Mouse (Mus musculus) stomach, postnatal 0 days (tissue): Measurements from ENCODE around the gene Myof. TPM values are rescaled to one million over a fixed set of nuclear protein-coding genes. Genes with fewer than 3 reads are reported as not detected.
A peak's percentile ranks its signal among the peaks of the same experiment; 100 is the strongest.

Source experiments
- ATAC-seq: fragments of 200-750 bp; cut with Nextera tagmentation; 2 replicates; pipeline ENCODE4 v1.8.0; 2017; ENCODE audit not compliant: low FRiP score, low TSS enrichment
- DNase-seq: peaks from one replicate; pipeline ENCODE4 v3.0.0-alpha.2; 2016; ENCODE audit warnings: low spot score
- H3K27ac ChIP-seq: fragments of 300-500 bp; sonication (generic); replicated peaks from 2 replicates; pipeline ENCODE4 v1.5.1; 2014; ENCODE audit warnings: mild to moderate bottlenecking, control low read depth
- H3K27me3 ChIP-seq: fragments of 300-500 bp; sonication (generic); 2 replicates; pipeline ENCODE4 v1.6.1; 2014; ENCODE audit warnings: low read length; ENCODE audit not compliant: control insufficient read depth, insufficient read depth
- H3K36me3 ChIP-seq: fragments of 300-500 bp; sonication (generic); 2 replicates; pipeline ENCODE4 v1.6.1; 2014; ENCODE audit warnings: low read length, mixed read lengths; ENCODE audit not compliant: control insufficient read depth, insufficient read depth
- H3K4me1 ChIP-seq: fragments of 300-500 bp; sonication (generic); replicated peaks from 2 replicates; pipeline ENCODE4 v1.6.1; 2014; ENCODE audit warnings: antibody characterized with exemption; ENCODE audit not compliant: control insufficient read depth, insufficient read depth
- H3K4me2 ChIP-seq: fragments of 300-500 bp; sonication (generic); replicated peaks from 2 replicates; pipeline ENCODE4 v1.6.1; 2014; ENCODE audit warnings: low read depth, mild to moderate bottlenecking, control low read depth, moderate library complexity
- H3K4me3 ChIP-seq: fragments of 300-500 bp; sonication (generic); 2 replicates; pipeline ENCODE4 v1.5.1; 2014; ENCODE audit warnings: low read depth, low read length, control low read depth
- H3K9ac ChIP-seq: fragments of 300-500 bp; sonication (generic); 2 replicates; pipeline ENCODE4 v1.6.1; 2014; ENCODE audit warnings: mild to moderate bottlenecking, low read length, control low read depth, mixed read lengths
- H3K9me3 ChIP-seq: fragments of 300-500 bp; sonication (generic); 2 replicates; pipeline ENCODE4 v1.6.1; 2016; ENCODE audit warnings: low read length; ENCODE audit not compliant: control insufficient read depth
- CTCF ChIP-seq: IDR thresholded peaks from 2 replicates; pipeline ENCODE4 v1.5.1; 2016; ENCODE audit warnings: antibody characterized with exemption, low read depth, mild to moderate bottlenecking, moderate library complexity
- EP300 ChIP-seq: optimal IDR thresholded peaks from 2 replicates; pipeline ENCODE3; 2016; ENCODE audit warnings: antibody characterized with exemption
- WGBS: fragments of 180-500 bp; shearing (Covaris S2); extraction: QIAGEN DNeasy Blood & Tissue Kit; methylation state at CpG from one replicate; pipeline ENCODE4 v1.1.7; 2014; 5-methylcytosine and 5-hydroxymethylcytosine counted together
- polyA plus RNA-seq: library from polyadenylated mRNA; unstranded; fragments of >200 nt; fragmentation: Nextera tagmentation; extraction: Ambion mirVana; gene quantifications from 2 replicates; pipeline ENCODE4 v1.2.1, GENCODE M21; 2015

The Myof gene
- polyA plus RNA-seq, 1 experiment from 2014 or later: 14.3 TPM

- Histone ChIP-seq H3K27me3 (no peaks in the 10 kb centered on the region), H3K9ac (no peak overlapping the region), H3K4me2 (no peak overlapping the region), H3K36me3 (peaks cover 3% of the 10 kb centered on the region; the same call in 1 of the 2 replicates), H3K27ac (no peak overlapping the region), H3K9me3 (no peaks in the 10 kb centered on the region), H3K4me3 (no peak overlapping the region), H3K4me1 (no peaks in the 10 kb centered on the region)
- DNase-seq (no peak), ATAC-seq (no peak)
- WGBS: 40% methylated on average over 5 of the region's 5 CpGs
- no peak for TF ChIP-seq CTCF
- no peak for TF ChIP-seq EP300
These were observed 73.4 kb downstream of the Myof start for GRCm38 (mm10) chr19:37970004-37970403.

DNA sequence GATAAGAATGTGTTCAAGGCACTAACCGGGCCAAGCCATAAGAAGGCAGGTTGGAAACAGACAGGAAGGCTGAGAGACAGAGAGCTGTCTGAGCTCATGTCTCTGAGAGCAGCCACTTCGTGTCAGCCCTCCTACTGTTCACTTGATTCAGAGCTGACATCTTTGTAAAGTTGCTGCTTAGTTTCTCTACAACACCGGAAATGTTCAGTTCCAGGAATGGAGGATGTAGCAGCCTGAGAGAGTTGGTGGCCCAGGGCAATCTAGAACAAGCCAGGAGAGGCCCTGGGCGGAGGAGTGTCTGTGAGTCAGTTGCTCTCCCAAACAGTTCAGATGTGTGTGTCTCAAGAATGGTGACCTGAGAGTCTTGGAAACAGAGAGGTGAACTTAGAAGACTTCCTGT is 77.5 kb downstream of the Myof start:
- no peak overlapping the region for H3K4me2 ChIP-seq
- DNase-seq (no peak), ATAC-seq (no peak)
- H3K27me3 ChIP-seq: no peaks in the 10 kb centered on the region
- TF ChIP-seq EP300 (no peak), CTCF (no peak)
- no peak overlapping the region for H3K4me3 ChIP-seq
- no peaks in the 10 kb centered on the region for H3K4me1 ChIP-seq
- no peaks in the 10 kb centered on the region for H3K9me3 ChIP-seq
- H3K27ac ChIP-seq: no peak overlapping the region
- peaks cover 3% of the 10 kb centered on the region; the same call in 1 of the 2 replicates for H3K36me3 ChIP-seq
- WGBS: 73% methylated on average over 4 of the region's 4 CpGs
- no peak overlapping the region for H3K9ac ChIP-seq

DNA sequence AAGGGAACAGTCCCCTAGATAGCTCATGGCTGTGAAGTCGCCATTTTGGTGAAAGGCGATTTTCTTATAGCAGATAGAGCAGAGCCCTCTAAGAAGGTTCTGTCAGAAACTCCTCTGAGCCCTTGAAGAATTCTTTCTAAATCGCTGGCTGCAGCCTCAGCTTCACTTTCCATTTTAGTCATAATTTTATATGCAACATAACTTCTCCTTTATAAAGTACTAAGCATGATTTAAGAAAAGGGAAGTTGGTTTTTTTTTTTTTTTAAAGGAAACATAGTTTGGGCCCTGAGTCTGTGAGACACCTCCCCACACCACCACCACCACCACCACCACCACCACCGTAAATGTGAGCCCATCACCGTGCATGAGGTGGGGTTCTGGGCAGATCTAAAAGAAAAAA is 80.0 kb downstream of the Myof start:
- DNase-seq (no peak), ATAC-seq (no peak)
- 82% methylated on average over 5 of the region's 5 CpGs for WGBS
- H3K4me2 ChIP-seq: no peak overlapping the region
- H3K27me3 ChIP-seq: no peaks in the 10 kb centered on the region
- no peaks in the 10 kb centered on the region for H3K9me3 ChIP-seq
- no peak overlapping the region for H3K27ac ChIP-seq
- H3K36me3 ChIP-seq: peaks cover 7% of the 10 kb centered on the region; the same call in 1 of the 2 replicates
- no peak overlapping the region for H3K4me3 ChIP-seq
- H3K9ac ChIP-seq: no peak overlapping the region
- TF ChIP-seq CTCF (no peak), EP300 (no peak)
- no peaks in the 10 kb centered on the region for H3K4me1 ChIP-seq

DNA sequence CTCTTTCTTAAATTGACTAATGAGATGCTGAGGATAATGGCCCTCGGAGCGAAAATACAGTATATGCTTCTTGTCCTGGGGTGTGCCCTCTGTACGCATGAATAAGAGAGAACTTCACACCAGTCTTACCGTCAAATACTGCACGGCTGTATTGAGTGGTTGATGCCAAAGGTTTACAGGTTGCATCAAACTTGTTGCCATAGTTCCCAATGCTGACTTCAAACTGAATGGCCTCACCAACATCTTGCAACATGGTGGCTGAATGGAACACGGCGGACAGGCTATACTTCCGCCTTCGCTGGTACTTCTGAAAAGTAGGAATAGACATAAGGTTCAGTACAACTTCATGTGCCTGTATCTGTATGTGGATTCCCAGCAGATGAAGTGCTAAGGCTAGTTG is 82.6 kb downstream of the Myof start:
- Histone ChIP-seq H3K27ac (no peak overlapping the region), H3K27me3 (no peaks in the 10 kb centered on the region), H3K9me3 (no peaks in the 10 kb centered on the region), H3K9ac (no peak overlapping the region), H3K4me3 (no peak overlapping the region), H3K36me3 (peaks cover 4% of the 10 kb centered on the region; the same call in 1 of the 2 replicates), H3K4me2 (no peak overlapping the region), H3K4me1 (no peaks in the 10 kb centered on the region)
- no peak for TF ChIP-seq EP300
- no peak for TF ChIP-seq CTCF
- DNase-seq: no peak
- 94% methylated on average over 9 of the region's 9 CpGs for WGBS
- ATAC-seq: no peak

DNA sequence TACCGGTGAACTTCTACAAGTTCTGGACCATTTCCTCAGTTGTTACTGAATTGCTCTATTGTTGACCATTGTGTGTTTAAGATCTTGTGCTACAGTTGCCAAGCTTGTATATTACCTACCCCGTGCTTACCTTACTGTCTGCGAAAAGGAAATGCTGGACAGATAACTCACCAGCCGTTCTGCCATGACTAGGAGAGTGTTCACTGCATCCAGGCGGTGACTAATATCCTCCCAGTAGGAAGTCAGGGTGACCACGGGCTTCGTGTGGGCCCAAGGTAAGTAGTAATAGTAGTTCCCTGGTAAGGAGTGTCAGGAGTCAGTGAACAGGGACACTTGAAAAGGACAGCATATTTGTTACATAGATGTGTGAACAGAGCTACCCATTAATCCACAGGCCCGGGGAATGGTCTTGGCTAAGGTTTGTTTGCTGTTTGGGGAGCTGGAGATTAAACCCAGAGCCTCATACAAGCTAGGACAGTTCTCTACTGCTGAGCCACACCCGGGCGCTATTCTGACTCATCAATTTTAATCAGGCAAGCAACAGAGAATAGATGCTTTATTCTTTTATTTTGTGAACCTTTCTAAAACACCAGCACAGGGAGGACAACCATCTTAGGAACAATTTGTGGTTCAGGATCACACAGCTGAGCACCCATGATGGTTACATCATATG is 83.7 kb downstream of the Myof start:
- WGBS: 70% methylated on average over 10 of the region's 10 CpGs
- H3K27ac ChIP-seq: no peak overlapping the region
- H3K36me3 ChIP-seq: peaks cover 4% of the 10 kb centered on the region; the same call in 1 of the 2 replicates
- no peak overlapping the region for H3K4me3 ChIP-seq
- H3K9me3 ChIP-seq: no peaks in the 10 kb centered on the region
- DNase-seq (no peak), ATAC-seq (0 out of 2 replicates have a peak, but pooled peaks have one; percentile 46)
- H3K4me2 ChIP-seq: no peak overlapping the region
- H3K4me1 ChIP-seq: no peaks in the 10 kb centered on the region
- TF ChIP-seq EP300 (no peak), CTCF (no peak)
- H3K27me3 ChIP-seq: no peaks in the 10 kb centered on the region
- no peak overlapping the region for H3K9ac ChIP-seq

DNA sequence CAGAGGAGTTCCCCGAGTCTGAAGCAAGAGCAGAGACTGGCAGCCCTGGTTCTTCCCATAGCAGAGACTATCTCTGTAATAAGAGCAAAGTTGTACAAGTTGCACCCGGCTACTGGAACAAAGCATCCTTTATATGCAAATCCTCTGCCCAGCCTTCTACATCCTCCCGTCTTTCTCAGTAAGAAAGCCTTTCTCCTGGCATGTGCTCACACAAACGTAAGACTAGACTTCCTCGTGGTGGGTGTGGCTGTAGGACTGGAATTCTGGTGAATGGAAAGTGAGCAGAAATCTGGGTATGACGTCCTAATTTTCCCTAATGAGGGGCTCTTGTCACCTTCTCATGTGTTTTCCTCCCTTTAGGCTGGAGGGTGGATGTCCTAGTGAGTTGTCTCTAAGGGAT is 84.3 kb downstream of the Myof start:
- Histone ChIP-seq H3K4me1 (no peaks in the 10 kb centered on the region), H3K9me3 (no peaks in the 10 kb centered on the region), H3K4me2 (no peak overlapping the region), H3K27me3 (no peaks in the 10 kb centered on the region), H3K27ac (no peak overlapping the region), H3K36me3 (peaks cover 7% of the 10 kb centered on the region; the same call in 1 of the 2 replicates), H3K4me3 (no peak overlapping the region), H3K9ac (no peak overlapping the region)
- ATAC-seq (no peak), DNase-seq (no peak)
- WGBS: 45% methylated on average over 6 of the region's 6 CpGs
- TF ChIP-seq CTCF (no peak), EP300 (no peak)
